In the genomic region with DNA sequence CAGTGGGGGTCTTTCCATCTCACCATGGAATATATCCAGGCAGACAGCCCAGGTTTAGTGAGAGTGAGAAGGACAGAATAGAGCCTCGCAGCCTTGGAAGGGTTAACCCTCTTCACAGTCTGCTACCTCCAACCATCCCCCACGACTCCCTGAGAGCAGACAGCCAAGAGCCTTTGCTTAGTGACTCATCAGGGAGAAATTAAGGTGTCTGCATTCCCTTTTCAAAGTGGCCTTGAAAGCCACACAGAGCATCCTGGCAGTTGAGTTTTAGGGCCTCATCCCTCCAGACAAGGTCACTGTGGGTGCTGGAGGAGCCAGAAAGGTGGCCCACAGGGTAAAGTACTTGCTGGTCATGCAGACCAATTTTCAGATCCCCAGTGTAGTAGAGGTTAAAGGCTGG, we compare ENCODE assay signal across 13 mouse cellular contexts.
A peak's percentile ranks its signal among the peaks of the same experiment; 100 is the strongest.
DNase-seq lines count a peak whose midpoint lies in the region; ATAC-seq lines count a peak whose summit lies in the region.
"Had no signal": no experiment of that assay in that cellular context is flagged by ENCODE, and none has a peak within 500 bp of the region (broad histone marks: within the 10 kb centered on the region; RNA-seq: fewer than 3 reads in every experiment).

No protein-coding gene starts in this region.

- H3K4me3 ChIP-seq in forebrain, embryonic 14.5 days (ENCODE audit: low read depth, low read length): no peak overlapping the region
- no peak overlapping the region for H3K4me3 ChIP-seq in forebrain, embryonic 13.5 days
- H3K4me3 ChIP-seq: forebrain, embryonic 15.5 days; limb, embryonic 12.5 days had no signal

- no peaks in the 10 kb centered on the region for H3K27me3 ChIP-seq in forebrain, embryonic 14.5 days (replicated peaks; ENCODE audit: control insufficient read depth, insufficient read depth, low read length)
- H3K27me3 ChIP-seq in forebrain, embryonic 13.5 days: no peaks in the 10 kb centered on the region
- H3K27me3 ChIP-seq: forebrain, embryonic 15.5 days; limb, embryonic 12.5 days had no signal

- no peak for ATAC-seq in forebrain, embryonic 14.5 days
- ATAC-seq in forebrain, embryonic 13.5 days: no peak
- ATAC-seq: forebrain, embryonic 15.5 days had no signal

- H3K9me3 ChIP-seq in forebrain, embryonic 14.5 days (replicated peaks; ENCODE audit: control insufficient read depth, low read length): no peaks in the 10 kb centered on the region
- no peaks in the 10 kb centered on the region for H3K9me3 ChIP-seq in forebrain, embryonic 13.5 days (replicated peaks)
- H3K9me3 ChIP-seq: forebrain, embryonic 15.5 days; limb, embryonic 12.5 days had no signal

- peak; percentile 39 for DNase-seq in forebrain, embryonic 14.5 days (ENCODE audit: low spot score)
- peak; percentile 10 to 17 for DNase-seq in lung, adult 18-20 months
- no peak for DNase-seq in lung, postnatal 14 days
- peak; percentile 26 for DNase-seq in MN1 (ENCODE audit: low spot score)
- peak; percentile 4 for DNase-seq in kidney, postnatal 14 days
- DNase-seq in thymus, adult 18-20 months: no peak
- no peak for DNase-seq in adrenal gland, adult 2 months
- DNase-seq: adrenal gland, adult 8-10 months; cerebellum, adult 11 months had no signal

- no peak overlapping the region for H3K4me2 ChIP-seq in forebrain, embryonic 14.5 days (ENCODE audit: low read length)
- no peak overlapping the region for H3K4me2 ChIP-seq in forebrain, embryonic 13.5 days
- H3K4me2 ChIP-seq: forebrain, embryonic 15.5 days; limb, embryonic 12.5 days had no signal

- 18% methylated on average over 2 of the region's 2 CpGs for WGBS in forebrain, embryonic 14.5 days
- WGBS in forebrain, embryonic 13.5 days: 23% methylated on average over 2 of the region's 2 CpGs

- no peak overlapping the region for H3K27ac ChIP-seq in forebrain, embryonic 14.5 days (ENCODE audit: low read depth, low read length)
- no peak overlapping the region for H3K27ac ChIP-seq in forebrain, embryonic 13.5 days
- H3K27ac ChIP-seq: forebrain, embryonic 15.5 days; limb, embryonic 12.5 days; macrophage had no signal

- H3K4me1 ChIP-seq in forebrain, embryonic 14.5 days (ENCODE audit: control insufficient read depth, insufficient read depth, low read length): peaks cover 8% of the 10 kb centered on the region
- H3K4me1 ChIP-seq in forebrain, embryonic 13.5 days: peaks cover 14% of the 10 kb centered on the region

- no peaks in the 10 kb centered on the region for H3K36me3 ChIP-seq in forebrain, embryonic 14.5 days (ENCODE audit: control insufficient read depth, insufficient read depth, low read length)
- H3K36me3 ChIP-seq in forebrain, embryonic 13.5 days (ENCODE audit: poor library complexity, severe bottlenecking): no peaks in the 10 kb centered on the region
- H3K36me3 ChIP-seq: forebrain, embryonic 15.5 days; limb, embryonic 12.5 days had no signal

- H3K9ac ChIP-seq in forebrain, embryonic 14.5 days (ENCODE audit: low read length): no peak overlapping the region
- H3K9ac ChIP-seq in forebrain, embryonic 13.5 days: no peak overlapping the region
- H3K9ac ChIP-seq: forebrain, embryonic 15.5 days; limb, embryonic 12.5 days had no signal

Comparison
In these comparisons a context has a peak if more than half of its experiments do, and no peak if none do; other contexts are left out.
1. DNase-seq: peak in forebrain, embryonic 14.5 days (single experiment), lung, adult 18-20 months (2 of 2), MN1 (single experiment) and kidney, postnatal 14 days (single experiment); none in lung, postnatal 14 days (single experiment), thymus, adult 18-20 months (0 of 2) and adrenal gland, adult 2 months (single experiment).